Mouse (Mus musculus) intestine, embryonic 16.5 days (tissue): ENCODE results near the gene Tenm2. TPM values are rescaled to one million over a fixed set of nuclear protein-coding genes. Genes with fewer than 3 reads are reported as not detected.

Experiments used
- ATAC-seq: fragments of 200-750 bp; cut with Nextera tagmentation; 2 replicates; pipeline ENCODE4 v1.8.0; 2017; ENCODE audit warnings: moderate TSS enrichment, moderate library complexity
- H3K27ac ChIP-seq: fragments of 300-500 bp; sonication (generic); 2 replicates; pipeline ENCODE4 v1.5.1; 2014; ENCODE audit warnings: mild to moderate bottlenecking, low read length
- H3K27me3 ChIP-seq: fragments of 300-500 bp; sonication (generic); replicated peaks from 2 replicates; pipeline ENCODE4 v1.6.1; 2014; ENCODE audit warnings: low read length, control low read depth, mixed read lengths; ENCODE audit not compliant: control insufficient read depth, insufficient read depth
- H3K36me3 ChIP-seq: fragments of 300-500 bp; sonication (generic); 2 replicates; pipeline ENCODE4 v1.6.1; 2014; ENCODE audit warnings: low read length, control low read depth; ENCODE audit not compliant: control insufficient read depth, insufficient read depth
- H3K4me1 ChIP-seq: fragments of 300-500 bp; sonication (generic); 2 replicates; pipeline ENCODE4 v1.6.1; 2014; ENCODE audit warnings: low read length, control low read depth, mixed read lengths; ENCODE audit not compliant: control insufficient read depth, insufficient read depth
- H3K4me2 ChIP-seq: fragments of 300-500 bp; sonication (generic); 2 replicates; pipeline ENCODE4 v1.6.1; 2014; ENCODE audit warnings: low read depth, low read length, control low read depth
- H3K4me3 ChIP-seq: fragments of 300-500 bp; sonication (generic); 2 replicates; pipeline ENCODE4 v1.5.1; 2014; ENCODE audit warnings: mild to moderate bottlenecking, low read length
- H3K9ac ChIP-seq: fragments of 300-500 bp; sonication (generic); 2 replicates; pipeline ENCODE4 v1.6.1; 2014; ENCODE audit warnings: low read depth, low read length
- H3K9me3 ChIP-seq: fragments of 300-500 bp; sonication (generic); 2 replicates; pipeline ENCODE4 v1.6.1; 2016; ENCODE audit warnings: low read length, control low read depth; ENCODE audit not compliant: control insufficient read depth
- WGBS: fragments of 180-500 bp; shearing (Covaris S2); extraction: QIAGEN DNeasy Blood & Tissue Kit; methylation state at CpG from one replicate; pipeline ENCODE4 v1.1.7; 2014; 5-methylcytosine and 5-hydroxymethylcytosine counted together
- polyA plus RNA-seq: library from polyadenylated mRNA; unstranded; fragments of >200 nt; fragmentation: Nextera tagmentation; extraction: Ambion mirVana; gene quantifications from 2 replicates; pipeline ENCODE4 v1.2.1, GENCODE M21; 2015

Gene Tenm2
- polyA plus RNA-seq, 1 experiment from 2014 or later, result 0.70 TPM

- Histone ChIP-seq H3K4me3 (no peak overlapping the region), H3K36me3 (no peaks in the 10 kb centered on the region), H3K4me1 (no peaks in the 10 kb centered on the region), H3K27ac (no peak overlapping the region), H3K9ac (no peak overlapping the region), H3K27me3 (no peaks in the 10 kb centered on the region), H3K4me2 (no peak overlapping the region), H3K9me3 (no peaks in the 10 kb centered on the region)
- ATAC-seq, result no peak
- 78% methylated on average over 17 of the region's 17 CpGs for WGBS
Measured at GRCm38 (mm10) chr11:36264776-36265466, 970.8 kb downstream of the Tenm2 start.

DNA sequence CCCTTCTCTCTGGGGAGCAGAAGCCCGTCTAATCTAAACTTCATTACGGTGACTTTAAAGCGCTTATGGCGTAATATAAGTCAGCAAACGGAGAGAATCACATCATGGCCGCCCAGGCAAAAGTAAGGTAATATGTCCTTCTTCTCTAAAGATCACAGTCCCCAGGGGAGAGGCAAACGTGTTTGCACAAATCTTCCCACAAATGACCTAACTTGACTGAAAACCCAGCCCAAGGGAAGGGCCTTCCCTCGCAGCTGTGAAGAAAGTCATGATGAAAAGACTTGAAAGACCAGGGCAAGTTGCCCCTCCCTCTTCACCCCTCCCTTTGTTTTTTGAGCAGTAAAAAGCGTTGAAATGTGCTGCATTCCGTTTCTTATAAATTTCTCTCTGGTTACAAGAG, 971.9 kb downstream of the Tenm2 start:
- H3K4me2 ChIP-seq, result no peak overlapping the region
- no peaks in the 10 kb centered on the region for H3K27me3 ChIP-seq
- no peak for ATAC-seq
- H3K36me3 ChIP-seq, result no peaks in the 10 kb centered on the region
- H3K4me1 ChIP-seq, result no peaks in the 10 kb centered on the region
- H3K27ac ChIP-seq, result no peak overlapping the region
- H3K9ac ChIP-seq, result no peak overlapping the region
- no peaks in the 10 kb centered on the region for H3K9me3 ChIP-seq
- 65% methylated on average over 10 of the region's 10 CpGs for WGBS
- H3K4me3 ChIP-seq, result no peak overlapping the region

GRCm38 (mm10) chr11:36257187-36257586, 978.6 kb downstream of the Tenm2 start:
- Histone ChIP-seq H3K27ac (no peak overlapping the region), H3K4me3 (no peak overlapping the region), H3K27me3 (no peaks in the 10 kb centered on the region), H3K4me2 (no peak overlapping the region), H3K9ac (no peak overlapping the region), H3K4me1 (no peaks in the 10 kb centered on the region), H3K36me3 (no peaks in the 10 kb centered on the region), H3K9me3 (0 out of 2 replicates have a peak, but pooled peaks cover 4% of the 10 kb centered on the region)
- WGBS, result 75% methylated on average over 5 of the region's 5 CpGs
- no peak for ATAC-seq

- Histone ChIP-seq H3K27me3 (no peaks in the 10 kb centered on the region), H3K27ac (no peak overlapping the region), H3K36me3 (no peaks in the 10 kb centered on the region), H3K9me3 (0 out of 2 replicates have a peak, but pooled peaks cover 4% of the 10 kb centered on the region), H3K9ac (no peak overlapping the region), H3K4me2 (no peak overlapping the region), H3K4me1 (no peaks in the 10 kb centered on the region), H3K4me3 (no peak overlapping the region)
- no peak for ATAC-seq
- 79% methylated on average over 5 of the region's 5 CpGs for WGBS
Measured at GRCm38 (mm10) chr11:36256747-36257146, 979.0 kb downstream of the Tenm2 start.

DNA sequence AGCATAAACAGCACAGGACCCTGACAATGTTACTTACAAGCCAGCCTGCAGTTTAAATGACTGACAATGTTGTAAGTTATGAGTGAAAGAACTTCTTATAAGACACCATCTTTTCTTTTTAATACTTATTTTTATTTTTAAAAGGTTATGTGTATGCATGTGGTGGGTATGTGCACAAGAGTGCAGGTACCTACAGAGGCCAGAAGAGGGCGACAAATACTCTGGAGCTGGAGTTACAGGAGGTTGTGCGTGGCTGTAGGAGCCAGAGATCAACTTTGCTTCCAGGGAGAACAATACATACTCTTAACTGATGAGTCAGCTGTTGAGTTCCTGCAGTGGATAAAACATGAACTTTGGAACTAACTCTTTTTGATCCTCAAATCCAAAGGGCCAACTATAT, 981.7 kb downstream of the Tenm2 start:
- Histone ChIP-seq H3K4me3 (no peak overlapping the region), H3K4me2 (no peak overlapping the region), H3K36me3 (no peaks in the 10 kb centered on the region), H3K4me1 (no peaks in the 10 kb centered on the region), H3K27ac (no peak overlapping the region), H3K9ac (no peak overlapping the region), H3K9me3 (0 out of 2 replicates have a peak, but pooled peaks cover 4% of the 10 kb centered on the region), H3K27me3 (no peaks in the 10 kb centered on the region)
- 79% methylated on average over 2 of the region's 2 CpGs for WGBS
- ATAC-seq, result no peak

DNA sequence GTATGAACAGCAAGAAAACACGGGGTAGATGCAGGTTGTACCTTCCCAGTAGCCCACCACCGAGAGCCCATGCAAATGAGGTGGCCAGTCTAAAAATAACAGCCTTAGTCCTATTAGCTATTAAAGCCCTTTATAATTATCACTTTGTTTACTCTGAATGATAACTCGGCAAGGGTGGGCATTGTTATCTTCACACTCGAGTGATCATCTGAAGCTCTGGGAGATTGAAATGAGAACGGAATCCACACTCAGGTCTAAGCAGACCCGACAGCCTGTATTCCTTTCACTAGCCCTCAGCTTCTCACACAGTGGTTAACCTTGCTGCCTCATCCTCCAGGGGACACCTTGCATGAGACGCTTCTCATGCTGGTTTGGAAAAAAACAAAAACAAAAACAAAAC, 985.7 kb downstream of the Tenm2 start:
- ATAC-seq, result no peak

GRCm38 (mm10) chr11:36246152-36246551, 989.6 kb downstream of the Tenm2 start:
- Histone ChIP-seq H3K4me2 (no peak overlapping the region), H3K27ac (no peak overlapping the region), H3K36me3 (no peaks in the 10 kb centered on the region), H3K9me3 (no peaks in the 10 kb centered on the region), H3K4me3 (no peak overlapping the region), H3K4me1 (no peaks in the 10 kb centered on the region), H3K27me3 (no peaks in the 10 kb centered on the region), H3K9ac (no peak overlapping the region)
- WGBS, result 66% methylated on average over 3 of the region's 3 CpGs
- no peak for ATAC-seq

More for the DNA sequence above, 985.7 kb downstream of the Tenm2 start:
- WGBS, result 53% methylated on average over 7 of the region's 7 CpGs
- Histone ChIP-seq H3K36me3 (no peaks in the 10 kb centered on the region), H3K9me3 (0 out of 2 replicates have a peak, but pooled peaks cover 4% of the 10 kb centered on the region), H3K4me3 (no peak overlapping the region), H3K4me1 (no peaks in the 10 kb centered on the region), H3K27me3 (no peaks in the 10 kb centered on the region), H3K4me2 (no peak overlapping the region), H3K27ac (no peak overlapping the region), H3K9ac (no peak overlapping the region)

DNA sequence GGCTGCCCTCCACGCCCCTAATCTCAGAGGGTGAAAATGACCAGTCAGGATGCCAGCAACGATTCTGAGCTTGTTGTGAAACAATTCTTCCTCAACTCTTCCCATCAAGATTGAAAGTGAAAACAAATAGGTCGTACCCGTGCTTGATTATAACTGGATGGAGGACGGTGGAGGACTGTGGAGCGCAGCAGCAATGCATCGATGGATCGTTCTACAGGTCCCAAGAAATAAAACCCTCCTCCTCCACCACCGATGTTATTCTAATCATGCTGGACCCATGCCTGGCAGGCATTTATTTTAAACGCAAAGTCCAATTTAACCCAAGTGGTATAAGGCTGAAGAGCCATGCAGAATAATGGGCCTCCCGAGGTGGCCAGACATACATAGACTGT, 991.3 kb downstream of the Tenm2 start:
- Histone ChIP-seq H3K27ac (no peak overlapping the region), H3K4me1 (no peaks in the 10 kb centered on the region), H3K4me3 (no peak overlapping the region), H3K9me3 (no peaks in the 10 kb centered on the region), H3K27me3 (no peaks in the 10 kb centered on the region), H3K36me3 (no peaks in the 10 kb centered on the region), H3K9ac (no peak overlapping the region), H3K4me2 (no peak overlapping the region)
- ATAC-seq, result no peak
- WGBS, result 85% methylated on average over 11 of the region's 11 CpGs

- no peak for ATAC-seq
- 54% methylated on average over 18 of the region's 18 CpGs for WGBS
- Histone ChIP-seq H3K4me2 (no peak overlapping the region), H3K27ac (no peak overlapping the region), H3K27me3 (no peaks in the 10 kb centered on the region), H3K36me3 (no peaks in the 10 kb centered on the region), H3K9me3 (no peaks in the 10 kb centered on the region), H3K9ac (no peak overlapping the region), H3K4me3 (no peak overlapping the region), H3K4me1 (no peaks in the 10 kb centered on the region)
Measured at GRCm38 (mm10) chr11:36243747-36244490, 991.8 kb downstream of the Tenm2 start.
